Mouse (Mus musculus): ENCODE data around the gene Sp1. TPM values are rescaled to one million over a fixed set of nuclear protein-coding genes. Genes with fewer than 3 reads are reported as not detected.

Sp1 gene
- polyA plus RNA-seq, 1 experiment: 11.7 TPM

GRCm38 (mm10) chr15:102370727-102371126 is 35.2 kb upstream of the Sp1 start:
- no peak overlapping the region for H3ac ChIP-seq (ENCODE audit: control insufficient read depth, insufficient read length)
- H3K4me3 ChIP-seq: no peak overlapping the region
- H3K36me3 ChIP-seq (ENCODE audit: control insufficient read depth, insufficient read depth): no peaks in the 10 kb centered on the region
- no peaks in the 10 kb centered on the region for H3K79me2 ChIP-seq (ENCODE audit: control insufficient read depth, insufficient read depth)
- no peak overlapping the region for H3K4me2 ChIP-seq (ENCODE audit: low read depth)
- no peaks in the 10 kb centered on the region for H3K27me3 ChIP-seq (ENCODE audit: control insufficient read depth, insufficient read depth, insufficient read length)
- no peak for TF ChIP-seq REST (IDR thresholded peaks at IDR 0.05; ENCODE audit: insufficient read depth, insufficient read length)
- no peak for TF ChIP-seq MYOD1 (IDR thresholded peaks at IDR 0.05; ENCODE audit: control insufficient read depth in 1 of 3, insufficient read length in 2 of 3, low read depth in 2 of 3)
- no peak for TF ChIP-seq CEBPB (IDR thresholded peaks at IDR 0.05; ENCODE audit: insufficient read depth, poor library complexity, severe bottlenecking)
- TF ChIP-seq POLR2AphosphoS2 (IDR thresholded peaks at IDR 0.05; ENCODE audit: insufficient read length, low read depth): no peak
- no peak for TF ChIP-seq TCF3 (IDR thresholded peaks at IDR 0.05; ENCODE audit: insufficient read length, low read depth)
- no peak for TF ChIP-seq USF1 (IDR thresholded peaks at IDR 0.05; ENCODE audit: low read depth)
- TF ChIP-seq SRF (IDR thresholded peaks at IDR 0.05; ENCODE audit: control insufficient read depth, insufficient read length, low read depth): no peak
- TF ChIP-seq TCF12 (IDR thresholded peaks at IDR 0.05; ENCODE audit: insufficient read depth, poor library complexity, severe bottlenecking): no peak
- TF ChIP-seq POLR2A (IDR thresholded peaks at IDR 0.05; ENCODE audit: insufficient read length, low read depth): no peak
- no peak for TF ChIP-seq MAX (IDR thresholded peaks at IDR 0.05; ENCODE audit: low read depth)
- TF ChIP-seq E2F4 (IDR thresholded peaks at IDR 0.05; ENCODE audit: insufficient read depth): no peak
- TF ChIP-seq MYOG (IDR thresholded peaks at IDR 0.05; ENCODE audit: control insufficient read depth in 1 of 3, insufficient read depth in 1 of 3, insufficient read length in 2 of 3, low read depth in 2 of 3): no peak

DNA sequence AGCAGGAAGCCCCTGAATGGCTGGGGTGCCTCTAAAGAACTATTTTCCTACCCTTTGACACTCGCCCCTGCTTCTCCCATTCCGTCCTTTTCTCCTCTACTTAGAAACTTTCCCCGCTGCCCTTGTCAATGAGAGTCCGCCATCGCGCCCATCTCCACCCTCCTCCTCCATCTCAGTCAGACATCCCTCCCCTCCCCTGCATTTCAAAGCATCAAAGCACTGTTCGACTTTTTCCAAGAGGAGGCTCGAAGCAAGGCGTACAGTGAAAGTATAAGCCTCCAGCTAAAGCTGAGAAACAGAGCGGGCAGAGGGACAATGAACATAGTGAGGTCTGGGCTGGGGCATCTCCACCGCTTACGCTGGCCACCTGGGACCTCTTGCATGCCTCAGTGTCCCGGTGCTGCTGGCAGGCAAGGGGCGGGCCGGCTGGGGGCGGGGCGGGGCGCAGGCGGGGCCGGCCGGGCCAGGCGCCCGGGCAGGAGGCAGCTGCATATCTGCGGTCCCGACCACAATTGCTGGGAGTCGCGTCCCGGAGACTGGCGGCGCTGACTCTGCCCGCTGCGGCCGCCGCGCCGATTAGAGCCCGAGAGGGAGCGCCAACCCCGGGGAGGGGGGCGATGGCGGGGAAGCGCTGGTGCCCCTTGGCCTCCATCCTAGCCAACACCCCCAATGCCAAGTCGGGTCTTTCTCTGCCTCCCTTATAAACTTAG is 29.3 kb upstream of the Sp1 start:
- H3K79me2 ChIP-seq (ENCODE audit: control insufficient read depth, insufficient read depth): no peaks in the 10 kb centered on the region
- H3K4me2 ChIP-seq (ENCODE audit: low read depth): peak overlapping the region; percentile 89
- H3ac ChIP-seq (ENCODE audit: control insufficient read depth, insufficient read length): peak overlapping the region; percentile 12
- H3K27me3 ChIP-seq (ENCODE audit: control insufficient read depth, insufficient read depth, insufficient read length): no peaks in the 10 kb centered on the region
- TF ChIP-seq SRF (IDR thresholded peaks at IDR 0.05; ENCODE audit: control insufficient read depth, insufficient read length, low read depth) (no peak), POLR2AphosphoS2 (IDR thresholded peaks at IDR 0.05; ENCODE audit: insufficient read length, low read depth) (peak; percentile 97), MYOG (IDR thresholded peaks at IDR 0.05; ENCODE audit: control insufficient read depth in 1 of 3, insufficient read depth in 1 of 3, insufficient read length in 2 of 3, low read depth in 2 of 3) (peak in 2 of 3 experiments; percentile 85 to 87), TCF3 (IDR thresholded peaks at IDR 0.05; ENCODE audit: insufficient read length, low read depth) (peak; percentile 33), REST (IDR thresholded peaks at IDR 0.05; ENCODE audit: insufficient read depth, insufficient read length) (peak; percentile 2), E2F4 (IDR thresholded peaks at IDR 0.05; ENCODE audit: insufficient read depth) (no peak), MYOD1 (IDR thresholded peaks at IDR 0.05; ENCODE audit: control insufficient read depth in 1 of 3, insufficient read length in 2 of 3, low read depth in 2 of 3) (peak in 2 of 3 experiments; percentile 67 to 93), POLR2A (IDR thresholded peaks at IDR 0.05; ENCODE audit: insufficient read length, low read depth) (peak; percentile 95), USF1 (IDR thresholded peaks at IDR 0.05; ENCODE audit: low read depth) (no peak), MAX (IDR thresholded peaks at IDR 0.05; ENCODE audit: low read depth) (no peak), CEBPB (IDR thresholded peaks at IDR 0.05; ENCODE audit: insufficient read depth, poor library complexity, severe bottlenecking) (no peak), TCF12 (IDR thresholded peaks at IDR 0.05; ENCODE audit: insufficient read depth, poor library complexity, severe bottlenecking) (no peak)
- peak overlapping the region; percentile 29 for H3K4me3 ChIP-seq
- no peaks in the 10 kb centered on the region for H3K36me3 ChIP-seq (ENCODE audit: control insufficient read depth, insufficient read depth)

GRCm38 (mm10) chr15:102377163-102377543 is 28.8 kb upstream of the Sp1 start:
- Histone ChIP-seq H3K36me3 (ENCODE audit: control insufficient read depth, insufficient read depth) (no peaks in the 10 kb centered on the region), H3K27me3 (ENCODE audit: control insufficient read depth, insufficient read depth, insufficient read length) (no peaks in the 10 kb centered on the region), H3ac (ENCODE audit: control insufficient read depth, insufficient read length) (no peak overlapping the region), H3K4me2 (ENCODE audit: low read depth) (peak overlapping the region; percentile 89), H3K79me2 (ENCODE audit: control insufficient read depth, insufficient read depth) (no peaks in the 10 kb centered on the region), H3K4me3 (peak overlapping the region; percentile 29)
- peak in 2 of 3 experiments; percentile 52 to 60 for TF ChIP-seq MYOD1 (IDR thresholded peaks at IDR 0.05; ENCODE audit: control insufficient read depth in 1 of 3, insufficient read length in 2 of 3, low read depth in 2 of 3)
- TF ChIP-seq TCF12 (IDR thresholded peaks at IDR 0.05; ENCODE audit: insufficient read depth, poor library complexity, severe bottlenecking): peak; percentile 1
- peak in 2 of 3 experiments; percentile 33 to 71 for TF ChIP-seq MYOG (IDR thresholded peaks at IDR 0.05; ENCODE audit: control insufficient read depth in 1 of 3, insufficient read depth in 1 of 3, insufficient read length in 2 of 3, low read depth in 2 of 3)
- no peak for TF ChIP-seq E2F4 (IDR thresholded peaks at IDR 0.05; ENCODE audit: insufficient read depth)
- TF ChIP-seq USF1 (IDR thresholded peaks at IDR 0.05; ENCODE audit: low read depth): no peak
- TF ChIP-seq MAX (IDR thresholded peaks at IDR 0.05; ENCODE audit: low read depth): no peak
- TF ChIP-seq POLR2AphosphoS2 (IDR thresholded peaks at IDR 0.05; ENCODE audit: insufficient read length, low read depth): no peak

GRCm38 (mm10) chr15:102377810-102378262 is 28.1 kb upstream of the Sp1 start:
- H3ac ChIP-seq (ENCODE audit: control insufficient read depth, insufficient read length): no peak overlapping the region
- H3K4me3 ChIP-seq: peak overlapping the region; percentile 29
- TF ChIP-seq POLR2A (IDR thresholded peaks at IDR 0.05; ENCODE audit: insufficient read length, low read depth): peak; percentile 31
- TF ChIP-seq POLR2AphosphoS2 (IDR thresholded peaks at IDR 0.05; ENCODE audit: insufficient read length, low read depth): no peak
- TF ChIP-seq SRF (IDR thresholded peaks at IDR 0.05; ENCODE audit: control insufficient read depth, insufficient read length, low read depth): no peak
- peak in 2 of 3 experiments; percentile 16 to 67 for TF ChIP-seq MYOG (IDR thresholded peaks at IDR 0.05; ENCODE audit: control insufficient read depth in 1 of 3, insufficient read depth in 1 of 3, insufficient read length in 2 of 3, low read depth in 2 of 3)
- peak in 2 of 3 experiments; percentile 37 to 43 for TF ChIP-seq MYOD1 (IDR thresholded peaks at IDR 0.05; ENCODE audit: control insufficient read depth in 1 of 3, insufficient read length in 2 of 3, low read depth in 2 of 3)

More at GRCm38 (mm10) chr15:102377810-102378262, 28.1 kb upstream of the Sp1 start:
- Histone ChIP-seq H3K27me3 (ENCODE audit: control insufficient read depth, insufficient read depth, insufficient read length) (no peaks in the 10 kb centered on the region), H3K4me2 (ENCODE audit: low read depth) (peak overlapping the region; percentile 89), H3K36me3 (ENCODE audit: control insufficient read depth, insufficient read depth) (no peaks in the 10 kb centered on the region), H3K79me2 (ENCODE audit: control insufficient read depth, insufficient read depth) (no peaks in the 10 kb centered on the region)
